Mouse (Mus musculus): ENCODE results near the gene Pdlim4.
"Not testable (repeated sequence)": the region's sequence is repeated elsewhere in the genome, so short reads cannot be mapped to it uniquely, and the experiment has no call there.

Gene Pdlim4

GRCm38 (mm10) chr11:54060316-54060715 is 8.5 kb downstream of the Pdlim4 start:
- DNase-seq (ENCODE audit: low spot score) = no peak

DNA sequence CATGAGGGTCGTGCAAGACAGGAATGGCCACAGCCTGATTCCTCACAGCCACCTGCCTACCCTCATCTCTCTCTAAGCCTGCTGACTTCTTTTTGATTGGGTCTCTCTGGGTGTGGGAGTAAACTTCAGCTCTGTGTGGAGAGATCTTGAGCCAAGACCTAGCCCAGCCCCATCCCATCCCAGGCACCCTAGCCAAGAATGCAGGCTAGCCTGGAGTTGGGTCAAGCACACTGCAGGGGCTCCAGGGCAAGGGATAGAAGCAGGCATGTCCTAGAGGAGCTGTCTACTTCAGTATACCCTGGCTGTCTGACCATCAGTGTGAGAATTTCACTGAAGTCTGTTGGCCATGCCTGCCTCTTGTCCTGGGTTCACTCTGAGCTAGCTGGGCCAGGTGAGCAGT is 9.3 kb downstream of the Pdlim4 start:
- no peak for DNase-seq (ENCODE audit: low spot score)

- DNase-seq (ENCODE audit: low spot score) = no peak
These were observed 10.2 kb downstream of the Pdlim4 start for GRCm38 (mm10) chr11:54058643-54059042.

- no peak for DNase-seq (ENCODE audit: low spot score)
These were observed 10.7 kb downstream of the Pdlim4 start for GRCm38 (mm10) chr11:54058056-54058617.

DNA sequence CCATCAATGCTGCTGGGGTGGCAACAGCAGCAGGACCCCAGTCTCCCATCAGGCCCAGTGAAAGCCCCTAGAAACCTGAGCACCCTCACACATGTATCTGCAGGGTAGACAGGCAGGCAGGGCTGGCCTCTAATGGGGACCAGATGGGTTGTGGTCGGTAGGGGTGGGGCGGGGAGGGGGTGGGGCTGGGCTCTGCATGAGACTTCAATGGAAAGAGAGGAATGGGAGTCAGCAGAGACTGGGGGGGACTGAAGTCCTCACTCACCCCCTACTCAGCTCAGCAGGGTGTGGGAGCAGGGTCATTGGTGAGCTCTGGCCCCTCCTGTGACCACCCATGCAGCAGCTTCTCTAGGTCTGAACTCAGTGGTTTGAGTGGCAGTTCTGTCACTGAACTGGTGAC is 11.4 kb downstream of the Pdlim4 start:
- no peak for DNase-seq (ENCODE audit: low spot score)

DNA sequence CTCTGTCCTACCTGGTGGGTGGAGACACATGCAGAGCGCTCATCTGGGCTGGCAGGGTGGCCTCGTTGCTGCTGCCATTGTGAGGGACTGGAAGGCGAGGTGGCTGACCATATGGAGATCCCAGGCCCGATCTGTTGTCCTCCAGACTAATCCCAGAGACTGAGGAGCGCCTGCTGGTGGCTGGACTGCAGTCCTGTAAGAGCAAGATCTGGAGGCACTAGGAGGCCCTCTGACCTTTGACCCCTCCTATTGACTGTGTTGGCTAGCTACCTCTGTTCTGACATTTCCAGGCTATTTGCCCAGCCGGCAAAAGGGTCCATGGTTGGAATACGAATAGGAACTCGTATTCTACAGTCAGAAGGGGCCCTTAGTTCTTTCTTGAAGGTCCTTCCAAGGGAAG is 12.7 kb downstream of the Pdlim4 start:
- no peak for DNase-seq (ENCODE audit: low spot score)

DNA sequence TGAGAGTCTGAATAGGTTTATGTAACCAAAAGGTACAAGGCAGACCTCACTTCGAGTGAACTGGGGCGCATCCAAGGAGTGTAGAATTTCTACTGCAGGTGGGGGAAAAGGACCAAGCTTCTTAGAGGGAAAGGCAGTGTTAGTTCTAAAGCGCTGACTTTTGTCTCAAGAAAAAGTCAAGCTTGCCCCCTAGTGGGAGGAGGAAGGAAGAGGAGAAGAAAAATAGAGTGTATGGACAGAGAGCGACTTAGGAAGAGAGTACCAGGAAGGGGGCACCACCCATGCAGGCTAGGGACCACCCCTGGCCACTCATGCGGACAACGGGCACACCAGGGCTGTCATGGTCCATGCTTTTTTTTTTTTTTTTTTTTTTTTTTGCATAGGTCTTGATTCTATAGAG is 14.6 kb downstream of the Pdlim4 start:
- DNase-seq (ENCODE audit: low spot score) = no peak

DNA sequence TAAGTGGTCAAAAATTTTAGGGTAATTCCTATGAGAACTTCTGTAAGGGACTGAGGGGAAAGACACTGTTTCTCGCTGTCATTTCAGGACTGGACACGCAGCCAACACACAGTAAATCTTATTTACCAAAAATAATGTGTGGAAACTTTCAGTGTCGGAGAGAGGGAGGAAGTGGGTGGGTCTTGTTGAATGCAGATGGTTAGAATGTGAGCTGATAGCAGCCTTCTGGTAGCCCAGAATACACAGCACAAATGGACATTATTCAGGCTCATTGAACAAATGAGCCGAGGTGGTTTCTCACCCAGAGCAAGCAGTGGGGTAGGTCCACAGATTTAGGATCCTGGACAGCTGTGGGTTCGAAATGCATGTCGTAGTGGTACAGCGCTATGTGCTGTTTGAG is 15.7 kb downstream of the Pdlim4 start:
- no peak for DNase-seq (ENCODE audit: low spot score)

DNA sequence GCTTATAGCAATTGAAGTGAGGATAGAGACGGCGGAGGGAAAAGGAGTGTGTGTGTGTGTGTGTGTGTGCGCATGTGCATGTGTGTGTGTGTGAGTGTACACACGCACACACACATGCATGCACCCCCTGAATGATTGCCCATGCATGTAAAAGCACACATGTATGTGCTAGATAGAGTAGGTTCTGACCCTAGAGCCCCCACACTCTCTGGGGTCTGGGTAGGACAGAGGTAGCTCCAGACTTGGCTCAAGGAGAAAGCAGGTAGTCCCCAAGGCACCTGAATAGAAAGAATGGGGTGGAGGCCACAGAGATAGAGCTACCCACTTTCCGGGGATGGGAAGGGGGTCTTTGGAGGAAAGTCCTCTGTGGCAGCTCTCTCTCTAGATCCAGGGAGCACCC is 16.7 kb downstream of the Pdlim4 start:
- DNase-seq (ENCODE audit: low spot score) = no peak

- DNase-seq (ENCODE audit: low spot score) = no peak
These were observed 17.7 kb downstream of the Pdlim4 start for GRCm38 (mm10) chr11:54051161-54051560.

DNA sequence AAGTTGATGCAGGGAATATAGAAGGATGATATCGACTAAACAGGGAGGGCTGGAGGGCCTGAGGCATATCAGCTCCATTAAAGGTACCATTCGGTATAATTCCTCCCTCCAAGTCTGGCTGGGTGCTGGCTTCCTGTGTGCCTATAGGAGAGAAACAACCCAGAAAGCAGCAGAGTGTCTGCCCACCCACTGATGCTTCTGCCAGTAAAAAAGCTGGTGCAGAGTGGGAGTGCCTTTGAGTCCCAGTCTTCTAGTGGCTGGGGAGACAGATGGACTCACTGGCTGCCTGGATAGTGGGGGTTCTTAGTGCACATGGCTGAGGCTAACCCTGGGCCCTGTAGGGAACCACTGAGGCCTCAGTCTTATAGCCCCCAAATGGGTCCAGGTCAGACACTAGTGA is 18.6 kb downstream of the Pdlim4 start:
- DNase-seq (ENCODE audit: low spot score) = no peak

DNA sequence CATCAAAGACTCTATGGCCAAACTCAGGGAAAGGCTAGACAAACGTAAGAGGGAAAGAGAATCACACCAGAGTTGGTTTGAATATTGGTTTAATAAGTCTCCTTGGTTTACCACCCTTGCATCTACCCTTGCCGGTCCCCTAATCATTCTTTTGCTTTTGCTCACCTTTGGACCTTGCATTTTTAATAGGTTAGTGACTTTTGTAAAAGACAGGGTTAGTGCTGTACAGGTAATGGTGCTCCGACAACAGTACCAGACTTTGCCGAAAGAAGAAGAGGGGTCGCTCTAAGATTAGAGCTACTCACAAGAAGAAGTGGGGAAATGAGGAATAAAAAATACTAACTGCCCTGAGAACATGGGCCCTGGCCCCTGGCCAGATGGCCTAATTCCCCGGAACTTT is 28.1 kb downstream of the Pdlim4 start:
- no peak for DNase-seq (ENCODE audit: low spot score)

DNA sequence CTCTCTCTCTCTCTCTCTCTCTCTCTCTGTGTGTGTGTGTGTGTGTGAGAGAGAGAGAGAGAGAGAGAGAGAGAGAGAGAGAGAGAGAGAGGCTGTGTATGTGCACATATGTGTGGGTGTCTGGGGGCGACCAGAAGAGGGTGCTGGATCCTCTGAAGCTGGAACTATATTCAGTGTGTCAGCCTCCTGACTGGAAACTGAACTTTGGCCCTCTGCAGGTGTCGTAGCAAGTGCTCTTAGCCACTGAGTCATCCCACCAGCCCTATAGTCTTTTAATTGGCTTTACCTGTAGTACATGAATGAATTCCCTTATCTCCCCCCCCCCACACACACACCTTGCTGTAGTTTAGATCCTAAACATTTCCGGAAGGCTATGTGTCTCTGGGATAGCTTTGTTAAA is 35.9 kb downstream of the Pdlim4 start:
- DNase-seq (ENCODE audit: low spot score) = not testable (repeated sequence)

DNA sequence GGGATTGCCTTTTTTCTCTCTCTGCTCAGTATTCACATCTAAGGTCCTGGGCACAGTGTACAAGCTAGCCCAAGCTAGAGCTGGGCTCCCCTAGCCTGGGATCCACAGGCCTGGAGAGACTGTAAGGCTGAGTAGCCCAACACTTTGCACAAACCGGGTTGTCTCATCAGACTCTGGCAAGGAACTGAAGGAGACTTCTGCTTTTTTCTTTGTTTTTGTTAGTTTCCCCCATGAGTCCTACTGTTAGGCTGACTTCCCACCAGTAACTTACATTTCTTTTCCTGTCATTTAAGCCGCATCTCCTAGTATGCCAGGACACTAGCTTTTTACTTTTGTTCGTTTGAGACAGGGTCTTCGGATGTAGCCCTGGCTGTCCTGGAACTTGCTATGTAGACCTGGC is 39.8 kb downstream of the Pdlim4 start:
- DNase-seq (ENCODE audit: low spot score) = no peak

DNA sequence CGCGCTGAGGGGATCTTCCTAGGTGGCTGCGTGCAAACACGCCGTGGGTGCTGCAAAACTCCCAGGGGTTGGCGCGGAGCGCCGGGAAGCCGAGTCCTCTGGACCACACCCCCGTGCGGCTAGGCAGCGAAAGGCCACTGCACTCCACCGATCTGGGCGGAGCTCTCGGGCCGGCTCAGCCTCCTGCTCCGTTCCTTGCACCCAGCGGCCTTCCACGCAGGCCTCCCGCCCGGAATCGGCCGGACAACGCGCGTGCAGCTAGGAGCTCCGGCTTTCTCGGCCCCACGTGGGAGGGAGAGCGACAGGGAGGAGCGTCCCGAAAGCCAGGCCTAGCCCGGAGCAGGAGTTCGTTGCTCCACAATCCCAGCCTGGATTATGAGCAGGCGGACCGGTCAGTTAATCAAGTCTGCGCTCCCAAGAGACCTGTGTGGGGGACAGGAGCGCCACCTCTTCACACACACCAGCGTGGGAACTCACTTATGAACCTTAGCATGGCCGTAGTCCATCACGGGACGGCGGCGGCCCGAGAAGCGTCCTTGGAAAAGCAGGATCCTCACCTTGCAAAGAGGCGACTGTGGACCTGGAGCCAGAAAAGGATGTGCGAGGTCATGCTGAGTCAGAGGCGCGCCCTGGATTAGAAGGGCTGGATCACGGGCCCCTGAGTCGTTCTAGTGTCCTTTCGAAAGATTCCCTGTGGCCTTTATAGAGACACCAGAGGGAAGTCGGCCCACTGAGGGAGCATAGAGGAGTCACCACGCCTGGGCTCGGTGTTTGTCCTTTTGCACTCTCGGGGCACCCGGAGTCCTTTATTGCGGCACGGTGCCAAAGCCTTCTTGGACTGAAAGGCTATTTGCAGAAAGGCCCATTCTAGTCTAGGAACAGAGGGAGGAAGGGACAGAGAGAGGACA is 40.5 kb downstream of the Pdlim4 start, which contains the start of gene Slc22a4:
Slc22a4 (minus strand) TSS at position 47 of the 908 bp plus-strand sequence.
- DNase-seq (ENCODE audit: low spot score) = peak; percentile 38

GRCm38 (mm10) chr11:54027131-54028043 is 41.4 kb downstream of the Pdlim4 start:
- no peak for DNase-seq (ENCODE audit: low spot score)

DNA sequence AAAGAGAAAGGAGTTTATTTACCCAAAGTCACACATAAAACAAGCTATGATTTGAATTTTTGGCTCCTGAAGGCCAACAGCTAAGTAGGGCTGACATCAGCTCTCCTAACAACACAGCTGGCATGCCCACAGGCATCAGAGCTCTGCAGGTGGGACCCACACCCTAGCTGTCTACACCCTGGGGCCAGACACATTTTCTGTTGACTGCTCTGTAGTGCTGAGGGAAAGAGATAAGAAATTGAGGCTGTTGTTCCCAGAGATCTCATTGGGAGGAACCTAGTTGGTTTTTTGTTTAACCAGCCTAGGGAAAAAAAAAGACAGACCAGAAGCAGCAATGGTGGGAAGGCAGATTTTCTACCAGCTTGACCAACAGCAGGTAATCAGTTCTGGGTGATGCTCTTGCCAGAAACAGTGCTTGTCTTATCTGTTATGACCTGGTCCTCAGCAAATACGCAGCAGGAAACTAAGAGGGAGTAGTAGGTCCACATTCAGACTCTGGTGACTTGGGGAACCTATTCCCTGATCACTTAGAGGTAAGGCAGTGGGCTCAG is 42.2 kb downstream of the Pdlim4 start:
- no peak for DNase-seq (ENCODE audit: low spot score)

DNA sequence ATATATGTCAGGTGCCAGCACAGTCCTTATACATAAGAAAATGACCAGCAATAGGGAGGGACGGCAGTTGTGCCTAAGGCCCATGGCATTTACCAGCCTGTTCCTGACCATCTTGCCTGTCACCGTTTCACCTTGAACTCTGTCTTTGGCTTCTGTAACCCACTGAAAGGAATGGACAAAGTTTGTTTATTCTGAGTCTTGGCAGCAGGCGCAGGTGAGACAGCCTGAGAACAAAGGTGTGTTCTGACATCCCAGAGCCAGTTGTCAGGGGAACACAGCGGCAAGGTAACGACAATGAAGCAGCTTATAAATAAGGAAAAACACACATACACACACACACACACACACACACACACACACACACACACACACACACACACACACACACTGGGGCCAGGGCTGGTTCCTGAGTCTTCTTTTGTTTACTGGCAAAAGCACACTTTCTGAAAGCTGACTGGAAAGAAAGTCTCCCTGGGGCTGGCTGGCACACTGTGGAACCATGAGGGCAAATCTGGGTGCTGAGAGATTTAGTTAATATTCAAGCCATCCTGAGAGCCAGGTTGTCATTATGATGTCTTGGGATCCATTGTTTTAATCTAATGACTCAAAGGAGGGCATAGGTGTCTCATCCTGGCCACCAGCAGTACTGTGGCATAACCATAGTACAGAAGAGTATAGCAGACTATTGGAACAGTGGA is 47.3 kb downstream of the Pdlim4 start:
- DNase-seq (ENCODE audit: low spot score) = no peak

GRCm38 (mm10) chr11:54018893-54019732 is 49.7 kb downstream of the Pdlim4 start:
- DNase-seq (ENCODE audit: low spot score) = no peak

GRCm38 (mm10) chr11:54017596-54017995 is 51.2 kb downstream of the Pdlim4 start:
- no peak for DNase-seq (ENCODE audit: low spot score)

GRCm38 (mm10) chr11:54016051-54016450 is 52.8 kb downstream of the Pdlim4 start:
- DNase-seq (ENCODE audit: low spot score) = no peak
